Mouse (Mus musculus): Measurements from ENCODE around the gene Gm128. TPM values are rescaled to one million over a fixed set of nuclear protein-coding genes. Genes with fewer than 3 reads are reported as not detected.

Gene Gm128
- total and polyA plus RNA-seq, 3 experiments, result 0.08 to 0.18 TPM; not detected in 1

DNA sequence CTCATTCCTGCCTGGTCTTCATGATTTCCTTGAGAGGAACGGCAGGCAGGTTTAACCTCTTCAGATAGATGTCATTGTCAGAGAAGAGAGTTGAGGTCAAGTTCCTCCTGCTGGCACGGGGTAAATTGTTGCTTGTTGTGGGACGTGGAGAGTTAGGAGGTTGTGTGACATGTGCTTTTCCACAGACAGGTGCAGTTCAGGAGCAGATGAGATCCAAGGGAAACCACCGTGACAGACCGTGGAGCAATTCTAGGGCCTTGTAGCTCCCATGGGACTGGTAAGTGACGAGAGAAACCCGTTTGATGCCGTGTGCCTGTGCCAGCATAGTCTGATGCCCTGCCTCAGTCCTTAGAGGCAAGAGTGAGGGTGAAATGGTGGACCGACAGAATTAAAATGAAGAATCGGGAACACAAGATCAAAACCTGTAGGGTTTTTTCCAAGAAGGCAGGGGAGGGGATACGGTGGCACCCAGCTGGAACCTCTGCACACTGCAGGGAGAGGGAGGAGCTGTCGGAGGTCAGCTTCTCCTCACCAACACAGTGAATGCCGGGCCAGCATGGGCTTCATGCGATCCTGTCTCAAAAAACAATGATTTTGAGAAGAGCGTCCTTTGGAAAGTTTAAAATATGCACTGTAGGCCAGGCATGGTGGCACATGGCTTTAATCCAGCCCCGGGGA is 8.0 kb downstream of the Gm128 start:
- peaks cover 20 to 24% of the 10 kb centered on the region in 2 experiments for H3K4me1 ChIP-seq (ENCODE audit: control insufficient read depth in 1 of 2, insufficient read depth in 2 of 2, low read length in 2 of 2)
- no peak overlapping the region for H3K4me3 ChIP-seq (ENCODE audit: control insufficient read depth in 1 of 2, insufficient read depth in 1 of 2, low read depth in 2 of 2, low read length in 2 of 2)
- DNase-seq (ENCODE audit: low read depth, low spot score), result no peak
- peaks cover 48% of the 10 kb centered on the region for H3K79me2 ChIP-seq (ENCODE audit: control insufficient read depth, insufficient read depth, low read length, poor library complexity)
- no peak for TF ChIP-seq MYB (IDR thresholded peaks at IDR 0.05; ENCODE audit: low read depth, low read length)
- no peak for TF ChIP-seq TBP (IDR thresholded peaks at IDR 0.05; ENCODE audit: low read depth, low read length)
- TF ChIP-seq POLR2A (IDR thresholded peaks at IDR 0.05; ENCODE audit: control insufficient read depth in 1 of 2, insufficient read depth in 1 of 2, low read depth in 1 of 2, low read length in 2 of 2, poor library complexity in 1 of 2), result peak in 1 of 2 experiments; percentile 31; a peak in 1 of 4 replicates
- no peak for TF ChIP-seq ETS1 (IDR thresholded peaks at IDR 0.05; ENCODE audit: low read depth, low read length)
- TF ChIP-seq CHD1 (IDR thresholded peaks at IDR 0.05; ENCODE audit: low read depth, low read length), result no peak
- TF ChIP-seq HCFC1 (IDR thresholded peaks at IDR 0.05; ENCODE audit: low read depth, low read length), result no peak
- no peak overlapping the region for H3K27ac ChIP-seq (ENCODE audit: control insufficient read depth, low read depth, low read length)
- peaks cover 26 to 52% of the 10 kb centered on the region in 2 experiments for H3K36me3 ChIP-seq (ENCODE audit: control insufficient read depth in 1 of 2, insufficient read depth in 2 of 2, low read length in 2 of 2)
- no peaks in the 10 kb centered on the region for H3K9me3 ChIP-seq (replicated peaks; ENCODE audit: insufficient read depth, low read length)
- H3K9ac ChIP-seq (ENCODE audit: control insufficient read depth, low read depth, low read length, poor library complexity, severe bottlenecking), result no peak overlapping the region
- H3K27me3 ChIP-seq (ENCODE audit: control insufficient read depth in 1 of 2, insufficient read depth in 2 of 2, low read length in 2 of 2), result no peaks in the 10 kb centered on the region

DNA sequence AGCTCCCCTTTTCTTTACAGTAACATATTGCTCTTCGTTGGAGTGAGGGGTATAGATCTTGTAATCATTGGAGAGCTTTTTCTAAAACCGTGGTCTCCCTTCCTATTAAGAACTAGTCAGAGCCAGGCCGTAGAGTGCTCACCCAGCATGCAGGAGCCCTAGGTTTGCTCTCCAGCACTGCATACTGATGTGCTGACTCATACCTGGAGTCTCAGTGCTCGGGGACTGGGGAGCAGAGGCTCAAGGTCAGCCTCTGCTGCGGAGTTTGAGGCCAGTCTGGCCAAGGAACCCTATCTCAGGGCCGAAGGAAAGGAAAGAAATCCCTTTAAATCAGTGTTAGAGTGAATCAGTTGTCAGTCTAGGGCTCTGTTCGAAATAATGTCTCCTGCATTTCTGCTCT is 8.6 kb downstream of the Gm128 start:
- Histone ChIP-seq H3K9me3 (replicated peaks; ENCODE audit: insufficient read depth, low read length) (no peaks in the 10 kb centered on the region), H3K27me3 (ENCODE audit: control insufficient read depth in 1 of 2, insufficient read depth in 2 of 2, low read length in 2 of 2) (no peaks in the 10 kb centered on the region), H3K79me2 (ENCODE audit: control insufficient read depth, insufficient read depth, low read length, poor library complexity) (peaks cover 54% of the 10 kb centered on the region), H3K27ac (ENCODE audit: control insufficient read depth, low read depth, low read length) (peak overlapping the region; percentile 92), H3K9ac (ENCODE audit: control insufficient read depth, low read depth, low read length, poor library complexity, severe bottlenecking) (peak overlapping the region; percentile 84), H3K4me3 (ENCODE audit: control insufficient read depth in 1 of 2, insufficient read depth in 1 of 2, low read depth in 2 of 2, low read length in 2 of 2) (no peak overlapping the region), H3K4me1 (ENCODE audit: control insufficient read depth in 1 of 2, insufficient read depth in 2 of 2, low read length in 2 of 2) (peaks cover 20 to 24% of the 10 kb centered on the region in 2 experiments), H3K36me3 (ENCODE audit: control insufficient read depth in 1 of 2, insufficient read depth in 2 of 2, low read length in 2 of 2) (peaks cover 26 to 52% of the 10 kb centered on the region in 2 experiments)
- no peak for DNase-seq (ENCODE audit: low read depth, low spot score)
- no peak for TF ChIP-seq E2F4 (IDR thresholded peaks at IDR 0.05; ENCODE audit: borderline replicate concordance, low read depth, low read length)
- TF ChIP-seq GATA1 (IDR thresholded peaks at IDR 0.05; ENCODE audit: low read depth, low read length), result no peak
- TF ChIP-seq HCFC1 (IDR thresholded peaks at IDR 0.05; ENCODE audit: low read depth, low read length), result no peak
- no peak for TF ChIP-seq ZMIZ1 (IDR thresholded peaks at IDR 0.05; ENCODE audit: low read depth, low read length)
- no peak for TF ChIP-seq UBTF (IDR thresholded peaks at IDR 0.05; ENCODE audit: borderline replicate concordance, insufficient read depth, low read depth, low read length)
- TF ChIP-seq ETS1 (IDR thresholded peaks at IDR 0.05; ENCODE audit: low read depth, low read length), result no peak
- no peak for TF ChIP-seq ZC3H11A (IDR thresholded peaks at IDR 0.05; ENCODE audit: low read depth, low read length)
- no peak for TF ChIP-seq CHD2 (IDR thresholded peaks at IDR 0.05; ENCODE audit: low read length)
- no peak for TF ChIP-seq ELF1 (IDR thresholded peaks at IDR 0.05; ENCODE audit: low read depth, low read length)
- no peak for TF ChIP-seq USF2 (IDR thresholded peaks at IDR 0.05; ENCODE audit: borderline replicate concordance in 1 of 2, insufficient read depth in 1 of 2, low read depth in 1 of 2, low read length in 2 of 2)
- TF ChIP-seq CTCF (IDR thresholded peaks at IDR 0.05 in 2 of 3, conservative IDR thresholded peaks at IDR 0.05 in 1 of 3; ENCODE audit: control insufficient read depth in 1 of 3, insufficient read depth in 1 of 3, low read depth in 2 of 3, low read length in 3 of 3, poor library complexity in 1 of 3, severe bottlenecking in 1 of 3), result no peak
